ENCODE assay signal across 14 mouse cellular contexts in the genomic region with DNA sequence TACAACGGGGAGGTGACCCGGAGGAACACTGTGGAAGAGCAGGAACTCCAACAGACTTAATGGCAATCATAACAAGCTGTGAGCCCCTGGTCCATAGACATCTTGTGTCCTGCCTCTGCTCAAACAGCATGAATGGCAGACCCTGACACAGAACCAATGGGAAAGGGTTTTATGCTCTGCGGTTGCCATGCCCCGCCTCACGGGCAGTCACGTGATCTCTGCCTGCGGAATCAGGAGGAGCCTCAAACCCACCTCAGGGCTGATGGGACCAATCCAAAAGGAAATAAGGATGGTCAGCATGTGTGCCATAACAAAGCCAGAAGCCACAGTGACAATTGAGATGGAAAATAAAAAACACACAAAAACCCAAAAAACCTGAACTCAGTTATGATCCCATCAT.
"Had no signal": no experiment of that assay in that cellular context is flagged by ENCODE, and none has a peak within 500 bp of the region (broad histone marks: within the 10 kb centered on the region; RNA-seq: fewer than 3 reads in every experiment).

No protein-coding gene starts in this region.

- DNase-seq: liver, postnatal 0 days; lung, adult 2 months; lung, postnatal 14 days; lung, postnatal 36 days; right cerebral cortex, postnatal 14 days; thymus, adult 2 months; thymus, postnatal 25 days; thymus, postnatal 4 days had no signal

- H3K36me3 ChIP-seq: lung, embryonic 15.5 days; midbrain, embryonic 13.5 days; midbrain, embryonic 15.5 days; neural tube, embryonic 12.5 days; stomach, embryonic 15.5 days had no signal

- H3K27me3 ChIP-seq: lung, embryonic 15.5 days; midbrain, embryonic 13.5 days; midbrain, embryonic 15.5 days; neural tube, embryonic 12.5 days; stomach, embryonic 15.5 days had no signal

- H3K4me3 ChIP-seq: lung, embryonic 15.5 days; megakaryocyte, embryonic 14.5 days; midbrain, embryonic 13.5 days; midbrain, embryonic 15.5 days; neural tube, embryonic 12.5 days; stomach, embryonic 15.5 days had no signal
